Mouse (Mus musculus) hindbrain, embryonic 14.5 days (tissue): Measurements from ENCODE around the gene Spata2l. TPM values are rescaled to one million over a fixed set of nuclear protein-coding genes. Genes with fewer than 3 reads are reported as not detected.
"Not testable (repeated sequence)": the region's sequence is repeated elsewhere in the genome, so short reads cannot be mapped to it uniquely, and the experiment has no call there.

ENCODE experiments used
- ATAC-seq: fragments of 200-750 bp; cut with Nextera tagmentation; 2 replicates; pipeline ENCODE4 v1.8.0; 2017; ENCODE audit warnings: moderate number of reproducible peaks, mild to moderate bottlenecking, moderate TSS enrichment, moderate library complexity; ENCODE audit not compliant: low FRiP score
- DNase-seq: peaks from one replicate; pipeline ENCODE4 v3.0.0-alpha.2; 2015; ENCODE audit warnings: low spot score
- H3K27ac ChIP-seq: fragments of 300-500 bp; sonication (generic); 2 replicates; pipeline ENCODE4 v1.5.1; 2014; ENCODE audit warnings: mild to moderate bottlenecking, moderate library complexity
- H3K27me3 ChIP-seq: fragments of 300-500 bp; sonication (generic); 2 replicates; pipeline ENCODE4 v1.6.1; 2014; ENCODE audit warnings: mild to moderate bottlenecking, low read length, mixed read lengths; ENCODE audit not compliant: control insufficient read depth, insufficient read depth
- H3K36me3 ChIP-seq: fragments of 300-500 bp; sonication (generic); replicated peaks from 2 replicates; pipeline ENCODE4 v1.6.1; 2014; ENCODE audit not compliant: control insufficient read depth, insufficient read depth
- H3K4me1 ChIP-seq: fragments of 300-500 bp; sonication (generic); replicated peaks from 2 replicates; pipeline ENCODE4 v1.6.1; 2014; ENCODE audit warnings: antibody characterized with exemption, low read length, mixed read lengths; ENCODE audit not compliant: control insufficient read depth, insufficient read depth
- H3K4me2 ChIP-seq: fragments of 300-500 bp; sonication (generic); replicated peaks from 2 replicates; pipeline ENCODE4 v1.6.1; 2014; ENCODE audit warnings: mild to moderate bottlenecking, moderate library complexity
- H3K4me3 ChIP-seq: fragments of 300-500 bp; sonication (generic); replicated peaks from 2 replicates; pipeline ENCODE4 v1.5.1; 2014; ENCODE audit warnings: mild to moderate bottlenecking, low read length
- H3K9ac ChIP-seq: fragments of 300-500 bp; sonication (generic); 2 replicates; pipeline ENCODE4 v1.6.1; 2014
- H3K9me3 ChIP-seq: fragments of 300-500 bp; sonication (generic); 2 replicates; pipeline ENCODE4 v1.6.1; 2016; ENCODE audit warnings: low read length; ENCODE audit not compliant: control insufficient read depth
- WGBS: fragments of 180-500 bp; shearing (Covaris S2); extraction: QIAGEN DNeasy Blood & Tissue Kit; methylation state at CpG from one replicate; pipeline ENCODE4 v1.1.7; 2014; 5-methylcytosine and 5-hydroxymethylcytosine counted together
- polyA plus RNA-seq: library from polyadenylated mRNA; unstranded; fragments of >200 nt; fragmentation: Nextera tagmentation; extraction: Ambion mirVana; gene quantifications from 2 replicates; pipeline ENCODE4 v1.2.1, GENCODE M21; 2014

The Spata2l gene
- polyA plus RNA-seq, 1 experiment from 2014 or later: 8.4 TPM

- H3K9ac ChIP-seq: no peak overlapping the region
- WGBS: 79% methylated on average over 4 of the region's 4 CpGs
Observed at GRCm38 (mm10) chr8:123271901-123272300, 35.9 kb upstream of the Spata2l start.

GRCm38 (mm10) chr8:123271147-123271546 lies 35.1 kb upstream of the Spata2l start:
- DNase-seq (no peak), ATAC-seq (no peak)
- Histone ChIP-seq H3K36me3 (peaks cover 47% of the 10 kb centered on the region), H3K4me3 (no peak overlapping the region), H3K27me3 (no peaks in the 10 kb centered on the region), H3K27ac (no peak overlapping the region), H3K4me1 (no peaks in the 10 kb centered on the region), H3K4me2 (no peak overlapping the region), H3K9ac (no peak overlapping the region), H3K9me3 (no peaks in the 10 kb centered on the region)
- 94% methylated on average over 10 of the region's 10 CpGs for WGBS

More at GRCm38 (mm10) chr8:123271901-123272300, 35.9 kb upstream of the Spata2l start:
- ATAC-seq: no peak
- no peak overlapping the region for H3K4me2 ChIP-seq
- no peak for DNase-seq
- H3K27ac ChIP-seq: no peak overlapping the region
- no peaks in the 10 kb centered on the region for H3K4me1 ChIP-seq
- peaks cover 40% of the 10 kb centered on the region for H3K36me3 ChIP-seq
- no peak overlapping the region for H3K4me3 ChIP-seq
- no peaks in the 10 kb centered on the region for H3K27me3 ChIP-seq
- no peaks in the 10 kb centered on the region for H3K9me3 ChIP-seq

GRCm38 (mm10) chr8:123267926-123268656 lies 32.1 kb upstream of the Spata2l start:
- Histone ChIP-seq H3K4me2 (no peak overlapping the region), H3K27me3 (no peaks in the 10 kb centered on the region), H3K36me3 (peaks cover 78% of the 10 kb centered on the region), H3K27ac (no peak overlapping the region), H3K4me1 (no peaks in the 10 kb centered on the region), H3K9ac (no peak overlapping the region), H3K4me3 (no peak overlapping the region), H3K9me3 (no peaks in the 10 kb centered on the region)
- ATAC-seq: no peak
- 73% methylated on average over 14 of the region's 14 CpGs for WGBS
- DNase-seq: no peak

GRCm38 (mm10) chr8:123257593-123257992 lies 21.6 kb upstream of the Spata2l start:
- H3K27me3 ChIP-seq, ATAC-seq, H3K4me2 ChIP-seq, H3K4me3 ChIP-seq, H3K9me3 ChIP-seq, H3K27ac ChIP-seq, H3K9ac ChIP-seq, DNase-seq: not testable (repeated sequence)
- peaks cover 62% of the 10 kb centered on the region for H3K36me3 ChIP-seq
- H3K4me1 ChIP-seq: peaks cover 21% of the 10 kb centered on the region
- WGBS: 94% methylated on average over 8 of the region's 8 CpGs

DNA sequence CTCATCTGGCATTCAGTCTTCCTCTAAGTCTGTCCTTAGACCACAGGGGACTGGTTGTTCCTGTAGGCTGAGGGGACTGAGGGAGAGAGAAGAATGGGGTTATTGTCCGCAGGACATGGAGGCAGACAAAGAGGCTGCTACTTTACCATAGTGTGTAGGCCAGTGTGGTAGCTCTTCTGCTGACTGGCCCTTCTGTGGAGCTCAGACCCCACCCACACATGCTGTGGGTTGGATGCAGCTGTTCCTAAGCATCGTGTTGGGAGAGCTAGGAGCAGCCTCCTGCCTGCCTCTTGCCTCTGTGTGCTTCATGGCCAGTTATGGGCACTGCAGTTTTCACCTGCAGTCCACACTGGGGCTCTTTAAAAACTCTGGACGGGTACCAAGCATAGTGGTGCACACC lies 21.1 kb upstream of the Spata2l start:
- H3K27me3 ChIP-seq: no peaks in the 10 kb centered on the region
- ATAC-seq: no peak
- H3K4me2 ChIP-seq: no peak overlapping the region
- no peaks in the 10 kb centered on the region for H3K9me3 ChIP-seq
- H3K27ac ChIP-seq: no peak overlapping the region
- no peak for DNase-seq
- no peak overlapping the region for H3K9ac ChIP-seq
- 63% methylated on average over 3 of the region's 3 CpGs for WGBS
- peaks cover 22% of the 10 kb centered on the region for H3K4me1 ChIP-seq
- no peak overlapping the region for H3K4me3 ChIP-seq
- peaks cover 62% of the 10 kb centered on the region for H3K36me3 ChIP-seq

DNA sequence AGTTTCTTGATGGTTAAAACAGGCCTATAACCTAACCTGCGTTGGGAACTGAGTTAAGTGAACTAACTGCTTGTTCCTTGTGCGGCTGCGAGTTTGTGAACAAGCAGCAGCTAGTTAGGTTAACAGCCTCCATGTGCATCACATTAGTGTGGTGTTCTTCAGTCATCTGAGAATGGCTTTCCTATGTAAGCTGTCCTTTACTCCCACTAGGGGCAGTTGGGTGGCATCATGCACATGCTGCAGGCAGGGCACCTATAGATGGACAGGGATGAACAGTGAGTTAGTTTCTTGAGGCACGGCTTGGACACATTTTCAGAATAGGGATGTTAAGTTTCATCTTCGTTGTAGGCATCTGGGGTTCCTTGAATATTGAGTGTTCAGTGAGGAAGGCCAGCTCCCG lies 19.1 kb upstream of the Spata2l start:
- no peak for DNase-seq
- Histone ChIP-seq H3K9ac (peak overlapping the region; percentile 98), H3K27me3 (no peaks in the 10 kb centered on the region), H3K4me2 (peak overlapping the region; percentile 98), H3K4me1 (peaks cover 22% of the 10 kb centered on the region), H3K27ac (no peak overlapping the region), H3K36me3 (peaks cover 65% of the 10 kb centered on the region), H3K9me3 (no peaks in the 10 kb centered on the region), H3K4me3 (peak overlapping the region; percentile 98)
- ATAC-seq: no peak
- WGBS: 71% methylated on average over 6 of the region's 6 CpGs

DNA sequence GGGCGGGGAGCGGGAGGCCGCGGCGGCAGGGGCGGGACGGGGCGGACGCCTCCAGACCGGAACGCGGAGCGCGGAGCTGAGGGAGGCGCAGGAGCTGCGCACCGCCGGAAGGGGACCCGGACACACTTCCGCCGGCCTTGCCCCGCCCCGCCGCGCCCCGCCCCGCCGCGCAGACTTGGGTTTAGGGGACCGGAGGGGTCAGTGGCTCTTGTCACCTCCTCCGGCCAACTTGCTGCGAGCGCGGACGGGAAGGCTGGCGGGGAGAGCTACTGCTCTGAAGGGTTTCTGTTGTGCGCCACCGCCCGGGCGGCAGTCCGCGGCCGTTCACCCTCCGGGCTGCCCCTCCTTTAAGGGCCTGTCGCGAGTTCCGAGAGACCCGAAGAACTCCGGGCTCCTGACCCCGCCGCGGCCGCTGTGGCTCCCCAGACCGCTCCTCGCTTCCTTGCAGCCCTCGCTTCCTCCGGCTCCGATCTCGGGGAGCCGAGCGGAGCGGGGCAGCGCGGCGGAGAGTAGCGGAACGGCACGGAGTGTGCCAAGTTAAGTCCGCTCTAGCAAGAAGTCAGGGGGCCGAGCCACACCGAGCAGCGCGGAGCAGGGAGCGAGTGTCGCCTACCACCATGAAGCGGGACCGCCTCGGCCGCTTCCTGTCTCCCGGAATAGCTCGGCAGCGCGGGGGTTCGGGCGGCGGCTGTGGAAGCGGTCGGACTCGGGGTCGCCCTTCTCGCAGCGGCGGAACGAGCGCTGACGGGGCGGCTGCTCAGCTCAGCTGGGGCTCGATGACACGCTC lies 18.3 kb upstream of the Spata2l start, which contains the start of the genes Zfp276 and Vps9d1:
Gene Zfp276 (plus strand): TSS at position 97 of the 787 bp plus-strand sequence.
Gene Vps9d1 (minus strand): TSS at position 250 of the 787 bp plus-strand sequence.
- Histone ChIP-seq H3K4me2 (peak within 1 kb of the TSS; percentile 98), H3K4me3 (peak within 1 kb of the TSS; percentile 98), H3K9me3 (no peaks in the 10 kb centered on the region), H3K27ac (peak within 1 kb of the TSS; percentile 93), H3K9ac (peak within 1 kb of the TSS; percentile 98), H3K4me1 (peaks cover 22% of the 10 kb centered on the region), H3K27me3 (no peaks in the 10 kb centered on the region), H3K36me3 (peaks cover 65% of the 10 kb centered on the region)
- ATAC-seq: peak; percentile 94
- WGBS: under 1% methylated on average over 73 of the region's 99 CpGs
- peak; percentile 83 for DNase-seq

GRCm38 (mm10) chr8:123253451-123254098 lies 17.5 kb upstream of the Spata2l start:
- under 1% methylated on average over 38 of the region's 40 CpGs for whole genome bisulfite sequencing
- H3K27me3 ChIP-seq: no peaks in the 10 kb centered on the region
- peak overlapping the region; percentile 98 for H3K9ac ChIP-seq
- peak; percentile 72 for ATAC-seq
- peaks cover 65% of the 10 kb centered on the region for H3K36me3 ChIP-seq
- H3K27ac ChIP-seq: peak overlapping the region; percentile 93
- H3K4me3 ChIP-seq: peak overlapping the region; percentile 98
- DNase-seq: no peak
- H3K9me3 ChIP-seq: no peaks in the 10 kb centered on the region
- H3K4me1 ChIP-seq: peaks cover 22% of the 10 kb centered on the region
- H3K4me2 ChIP-seq: peak overlapping the region; percentile 98

DNA sequence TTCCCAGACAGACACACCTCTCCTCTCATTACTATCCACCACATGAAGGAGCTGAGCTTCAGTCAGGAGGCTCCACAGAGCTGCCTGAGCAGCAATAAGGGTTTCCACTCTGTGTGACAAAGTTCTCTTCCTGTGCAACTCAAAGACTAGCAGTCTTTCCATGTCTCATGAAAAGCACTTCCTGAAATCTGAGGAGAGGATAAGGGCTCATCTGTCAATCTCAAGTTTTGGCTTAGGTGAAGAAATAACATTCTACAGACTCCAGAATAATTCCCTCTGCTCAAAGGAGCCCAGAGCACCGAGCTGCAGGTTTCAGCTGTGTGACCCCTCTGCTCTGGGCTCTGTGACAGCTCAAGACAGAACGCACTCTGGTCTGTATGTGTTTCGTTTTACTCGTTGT lies 16.9 kb upstream of the Spata2l start:
- H3K4me1 ChIP-seq: peaks cover 22% of the 10 kb centered on the region
- H3K27ac ChIP-seq: peak overlapping the region; percentile 93; the same call in 1 of the 2 replicates
- H3K9me3 ChIP-seq: no peaks in the 10 kb centered on the region
- no peak for DNase-seq
- no peaks in the 10 kb centered on the region for H3K27me3 ChIP-seq
- peak overlapping the region; percentile 98 for H3K4me3 ChIP-seq
- peak overlapping the region; percentile 98 for H3K9ac ChIP-seq
- peak overlapping the region; percentile 98 for H3K4me2 ChIP-seq
- ATAC-seq: no peak
- 69% methylated on average over 4 of the region's 4 CpGs for WGBS
- peaks cover 65% of the 10 kb centered on the region for H3K36me3 ChIP-seq
